Mouse (Mus musculus) left cerebral cortex, postnatal 14 days (tissue): ENCODE data around the gene Ptcra. TPM values are rescaled to one million over a fixed set of nuclear protein-coding genes. Genes with fewer than 3 reads are reported as not detected.
A peak's percentile ranks its signal among the peaks of the same experiment; 100 is the strongest.
"Not testable (repeated sequence)": the region's sequence is repeated elsewhere in the genome, so short reads cannot be mapped to it uniquely, and the experiment has no call there.

Source experiments
- DNase-seq, 2 experiments: peaks; one replicate each; pipeline ENCODE4 v3.0.0; 2021 to 2022; ENCODE audit warnings: low spot score in 2 of 2, mixed read lengths in 1 of 2
- intact Hi-C: fragments of 180-260 bp; cut with DNase I; formaldehyde crosslinking; loops from one replicate; pipeline ENCODE4 v1.15.1; 2025
- long read RNA-seq, 2 experiments: library from polyadenylated mRNA; stranded (forward); transcript quantifications; one replicate each; pipeline ENCODE4 v2.0.0; 2021
- total RNA-seq, 2 experiments: library from RNA; stranded (reverse); gene quantifications; 2 replicates each; pipeline ENCODE4 v1.2.3; 2021

Gene Ptcra
- total RNA-seq: not detected
- long read RNA-seq, experiment 1: 0 reads
- long read RNA-seq, experiment 2, partial matches to known transcripts: 0 of 1 reads
- long read RNA-seq, experiment 2, other reads (novel, unspliced or antisense): 1 of 1 reads

DNA sequence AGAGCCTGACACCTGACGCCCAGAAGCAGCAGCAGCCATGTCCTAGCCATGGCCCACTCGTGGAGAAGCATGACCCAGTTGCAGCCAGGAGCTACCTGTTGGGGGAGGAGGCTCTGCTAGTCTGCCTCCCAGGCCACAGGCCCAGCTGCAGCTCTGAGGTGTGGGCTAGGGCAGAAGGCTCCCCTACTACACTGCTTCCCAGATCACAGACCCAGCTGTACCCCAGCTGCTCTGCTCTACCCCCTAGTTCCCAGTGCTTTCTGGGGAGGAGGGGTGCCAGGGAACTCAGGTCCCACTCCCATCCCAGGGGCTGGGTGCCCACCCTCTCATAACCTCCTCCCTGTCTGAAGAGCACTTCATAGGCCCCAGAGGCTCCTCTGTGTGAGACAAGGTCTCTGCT, at the start of gene Ptcra:
Gene Ptcra (minus strand): TSS at position 169 of the 400 bp plus-strand sequence.
- intact Hi-C loops: no loop called here
- no peak for DNase-seq

DNA sequence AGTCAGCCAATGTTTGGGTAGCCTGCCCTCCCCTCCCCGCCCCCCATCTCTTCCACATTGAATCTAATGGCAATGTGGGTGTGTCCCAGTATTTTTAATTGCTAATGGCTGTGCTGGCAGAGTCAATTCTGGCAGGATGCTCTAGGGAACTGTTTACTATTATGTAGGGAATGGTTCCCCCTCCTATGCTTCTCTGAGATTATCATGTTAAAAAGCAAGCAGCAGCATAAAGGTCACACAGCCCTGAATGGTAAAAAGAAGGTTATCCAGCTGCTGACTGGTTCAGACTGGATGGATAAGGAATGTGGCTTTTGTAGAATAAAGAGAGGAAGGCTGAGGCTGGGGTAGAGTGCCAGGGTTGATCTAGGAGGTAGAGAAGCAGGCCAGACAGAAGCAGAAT, 48.9 kb upstream of the Ptcra start:
- intact Hi-C loops: no loop called here
- no peak for DNase-seq

DNA sequence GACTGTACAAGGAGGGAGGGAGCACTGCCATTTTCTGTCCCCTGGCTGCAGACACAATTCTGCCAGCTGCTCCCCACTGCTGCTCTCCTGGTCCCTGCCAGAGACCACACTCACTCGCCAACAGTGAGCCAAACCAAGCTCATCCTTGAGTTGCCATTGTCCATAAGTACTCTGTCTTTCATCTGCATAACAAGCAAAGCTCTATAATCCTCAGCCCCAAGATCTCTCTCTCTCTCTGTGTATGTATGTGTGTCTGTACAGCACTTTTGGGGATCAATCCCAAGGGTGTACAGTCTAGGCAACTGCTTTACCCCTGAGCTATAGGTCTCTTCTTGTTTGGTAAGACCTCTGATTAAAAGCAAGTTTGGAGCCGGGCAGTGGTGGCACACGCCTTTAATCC, 47.2 kb upstream of the Ptcra start:
- no peak for DNase-seq
- intact Hi-C loops: no loop called here

DNA sequence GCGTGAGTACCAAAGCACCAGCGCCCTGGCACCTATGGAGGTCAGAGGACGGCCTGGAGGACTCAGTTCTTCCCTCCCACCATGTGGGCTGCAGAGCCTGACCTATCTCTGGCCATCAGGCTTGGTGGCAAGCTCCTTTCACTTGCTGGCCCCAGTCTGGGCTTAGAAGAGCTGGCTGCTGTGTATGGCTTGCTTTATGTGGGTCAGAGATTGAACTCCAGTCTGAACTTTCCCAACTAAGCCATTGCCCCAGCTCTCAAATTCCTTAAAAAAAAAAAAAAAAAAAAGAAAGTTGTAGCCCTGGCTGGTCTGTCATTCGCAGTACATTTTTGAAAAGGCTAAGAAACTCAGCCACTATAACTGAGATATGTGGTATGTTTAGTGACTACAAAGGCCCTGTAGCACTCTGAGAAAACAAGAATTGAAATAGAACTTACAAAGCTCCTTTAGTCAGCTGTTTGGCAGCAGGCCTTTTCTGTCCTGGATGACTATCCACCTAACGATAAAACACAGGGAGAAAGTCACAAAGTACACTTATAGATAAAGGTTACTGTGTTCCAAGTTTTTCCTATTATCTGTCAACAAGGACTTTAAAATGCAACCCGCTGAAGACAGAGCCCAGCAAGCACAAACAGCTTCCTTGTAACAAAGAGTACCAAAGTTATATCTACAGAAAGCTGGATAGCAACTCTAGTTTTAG, 45.8 kb upstream of the Ptcra start:
- intact Hi-C loops: no loop called here
- DNase-seq: no peak

DNA sequence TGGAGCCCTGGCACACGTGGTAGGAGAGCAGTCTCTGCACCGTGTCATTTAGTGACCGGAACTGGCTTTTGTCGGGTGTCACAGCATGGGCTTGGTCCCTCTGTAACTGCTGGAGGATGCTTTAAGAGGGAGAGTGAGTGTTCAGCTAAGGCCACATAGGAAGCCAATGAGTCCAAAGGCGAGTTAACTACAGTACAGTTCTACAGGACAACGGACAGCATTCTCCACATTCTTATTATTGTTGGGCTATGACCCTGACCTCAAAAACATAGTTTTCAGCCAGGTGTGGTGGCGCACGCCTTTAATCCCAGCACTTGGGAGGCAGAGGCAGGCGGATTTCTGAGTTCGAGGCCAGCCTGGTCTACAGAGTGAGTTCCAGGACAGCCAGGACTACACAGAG, 44.9 kb upstream of the Ptcra start:
- intact Hi-C loops: no loop called here
- no peak for DNase-seq

DNA sequence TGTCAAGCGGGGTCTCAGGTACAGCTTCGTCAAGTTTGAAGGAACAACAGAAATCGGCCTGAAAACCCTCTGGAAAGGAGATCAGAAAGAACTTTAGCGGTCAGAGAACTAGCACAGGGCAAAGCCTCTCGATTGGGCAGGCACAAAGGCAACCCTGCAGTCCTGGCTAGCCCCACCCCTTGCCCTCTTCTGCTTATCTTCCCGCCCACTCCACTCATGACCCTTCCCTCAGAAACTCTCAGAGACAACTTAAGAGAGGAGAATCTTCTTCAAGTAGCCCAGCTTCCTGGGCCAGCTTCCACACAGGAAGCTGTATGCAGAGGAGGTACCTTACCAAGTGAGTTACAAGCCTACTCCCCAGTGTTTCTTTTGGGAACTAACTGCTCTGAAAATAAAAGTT, 38.2 kb upstream of the Ptcra start:
- no peak for DNase-seq
- intact Hi-C loops: no loop called here

DNA sequence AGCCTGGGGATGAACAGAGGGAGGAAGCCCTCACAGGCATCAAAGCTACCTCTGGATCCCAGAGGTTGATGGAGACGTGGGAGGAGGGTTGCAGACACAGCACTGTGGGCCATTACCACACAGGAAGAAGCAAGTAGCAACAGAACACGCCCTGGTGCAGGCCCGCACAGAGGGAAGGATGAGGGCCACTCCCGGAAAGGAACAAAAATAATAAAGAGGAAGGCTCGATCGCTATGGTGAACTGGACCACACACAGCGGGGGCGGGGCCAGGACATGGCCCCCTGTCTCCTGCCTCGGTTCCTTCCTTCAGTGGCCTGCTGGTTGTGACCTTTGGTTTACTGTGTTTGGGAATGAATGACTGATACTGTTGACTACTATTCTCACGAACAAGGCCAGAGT, 36.2 kb upstream of the Ptcra start:
- intact Hi-C loops: no loop called here
- no peak for DNase-seq

DNA sequence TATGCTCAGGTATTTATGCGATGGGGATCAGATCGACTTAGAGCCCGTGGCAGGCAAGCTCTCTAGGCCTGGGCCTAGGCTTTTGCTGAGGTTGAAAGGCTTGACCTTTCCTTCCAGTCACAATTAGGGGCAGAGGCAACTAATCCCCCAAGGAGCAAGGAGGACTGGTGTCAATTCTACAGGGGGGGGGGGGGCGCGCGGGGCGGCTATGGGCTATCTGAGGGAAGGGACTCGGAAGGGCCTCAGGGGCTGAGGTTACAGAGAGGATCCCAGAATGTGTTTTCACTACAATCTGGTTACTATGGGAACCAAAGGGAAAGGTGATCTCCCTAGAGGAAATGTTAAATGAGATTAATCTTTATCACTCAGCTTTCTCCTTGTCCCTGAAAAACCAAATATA, 33.9 kb upstream of the Ptcra start:
- intact Hi-C loops: no loop called here
- DNase-seq: no peak

DNA sequence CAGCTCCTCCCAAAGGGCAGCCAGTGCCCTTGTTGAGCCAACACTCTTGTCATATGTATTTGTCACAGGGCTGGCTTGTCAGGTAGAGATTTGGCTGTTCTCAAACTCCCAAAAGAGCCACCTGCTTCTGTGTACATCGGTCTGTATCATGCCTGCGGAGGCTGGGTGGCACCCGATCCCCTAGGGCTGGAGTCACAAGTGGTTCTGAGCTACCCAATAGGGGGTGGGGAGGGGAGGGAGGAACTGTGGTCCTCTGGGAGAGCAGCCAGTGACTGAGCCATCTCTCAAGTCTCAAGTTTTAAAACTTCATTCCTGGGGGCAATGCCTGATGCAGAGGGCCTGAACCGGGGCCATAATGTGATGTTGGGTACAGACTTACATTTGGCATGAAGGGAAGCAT, 33.2 kb upstream of the Ptcra start:
- intact Hi-C loops: no loop called here
- no peak for DNase-seq

DNA sequence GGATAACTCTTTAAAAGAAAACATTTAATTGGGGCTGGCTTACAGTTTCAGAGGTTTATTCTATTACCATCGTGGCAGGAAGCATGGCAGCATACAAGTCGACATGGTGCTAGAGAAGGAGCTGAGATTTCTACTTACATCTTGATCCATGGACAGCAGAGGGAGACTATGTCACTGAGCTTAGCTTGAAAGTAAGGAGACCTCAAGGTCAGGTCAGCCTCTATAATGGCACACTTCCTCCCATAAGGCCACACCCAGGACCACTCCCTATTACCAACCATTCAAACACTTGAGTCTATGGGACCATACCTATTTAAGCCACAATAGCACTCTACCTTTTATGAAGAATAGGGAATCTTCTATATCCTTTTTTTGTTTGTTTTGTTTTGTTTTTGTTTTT, 29.5 kb upstream of the Ptcra start:
- no peak for DNase-seq

DNA sequence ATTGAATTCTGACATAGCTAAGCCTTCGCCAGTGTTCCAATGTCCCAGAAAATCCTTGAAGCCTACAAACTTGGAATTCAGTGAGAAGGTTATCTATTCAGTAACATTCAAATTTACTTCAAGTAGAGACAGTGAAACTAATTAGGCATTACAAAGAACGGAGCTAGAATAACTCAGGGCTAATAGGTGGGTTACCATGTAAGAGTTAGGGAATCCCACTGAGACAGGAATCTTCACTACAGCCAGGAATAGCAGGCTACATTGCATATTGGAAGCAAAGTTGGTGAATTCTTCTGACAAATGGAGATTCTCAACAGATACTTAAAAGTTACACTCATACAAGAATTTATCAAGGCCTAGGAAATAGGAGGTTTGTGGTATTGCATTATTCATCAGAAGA, 24.5 kb upstream of the Ptcra start:
- intact Hi-C loops, DNase-seq: not testable (repeated sequence)

More for the DNA sequence above, 29.5 kb upstream of the Ptcra start:
- intact Hi-C loops: no loop called here

DNA sequence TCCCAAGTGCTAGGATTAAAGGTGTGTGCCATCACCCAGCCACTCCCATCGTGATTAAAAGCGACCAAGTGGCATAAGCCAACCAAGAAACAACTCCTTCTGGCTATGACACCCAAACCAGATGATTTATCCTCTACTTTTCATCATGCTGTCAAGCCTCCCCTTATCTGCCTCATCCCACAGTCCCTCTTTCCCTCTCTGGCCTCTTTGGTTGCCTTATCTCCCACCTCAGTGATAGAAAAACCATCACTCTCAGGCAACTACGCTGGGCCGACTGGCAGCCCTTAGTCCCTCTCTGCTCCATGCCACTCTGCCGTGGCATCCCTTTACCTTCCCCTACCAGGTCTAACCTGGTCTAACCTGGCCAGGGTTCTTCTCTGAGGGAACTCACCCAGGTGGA, 23.4 kb upstream of the Ptcra start:
- no peak for DNase-seq
- intact Hi-C loops: no loop called here

DNA sequence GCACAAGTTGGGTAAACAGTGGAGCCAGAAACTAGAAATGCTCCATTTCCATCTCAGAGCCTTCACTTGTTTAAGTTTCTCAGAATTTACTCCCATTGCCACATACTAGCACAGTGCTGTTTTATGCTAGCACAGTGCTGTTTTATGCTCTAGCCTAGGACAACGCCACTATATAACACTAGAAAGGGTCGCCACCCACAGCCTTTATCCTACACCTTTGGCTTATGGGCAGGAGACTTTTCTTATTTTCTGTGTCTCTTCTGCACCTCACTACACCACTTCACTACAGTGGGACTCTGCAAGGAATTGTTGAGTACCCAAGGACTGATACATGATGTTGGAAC, 19.7 kb upstream of the Ptcra start:
- DNase-seq: no peak
- intact Hi-C loops: loop anchor here (2.0 kb wide), 1 partner anchor 106 kb away; no protein-coding TSS in a partner anchor

DNA sequence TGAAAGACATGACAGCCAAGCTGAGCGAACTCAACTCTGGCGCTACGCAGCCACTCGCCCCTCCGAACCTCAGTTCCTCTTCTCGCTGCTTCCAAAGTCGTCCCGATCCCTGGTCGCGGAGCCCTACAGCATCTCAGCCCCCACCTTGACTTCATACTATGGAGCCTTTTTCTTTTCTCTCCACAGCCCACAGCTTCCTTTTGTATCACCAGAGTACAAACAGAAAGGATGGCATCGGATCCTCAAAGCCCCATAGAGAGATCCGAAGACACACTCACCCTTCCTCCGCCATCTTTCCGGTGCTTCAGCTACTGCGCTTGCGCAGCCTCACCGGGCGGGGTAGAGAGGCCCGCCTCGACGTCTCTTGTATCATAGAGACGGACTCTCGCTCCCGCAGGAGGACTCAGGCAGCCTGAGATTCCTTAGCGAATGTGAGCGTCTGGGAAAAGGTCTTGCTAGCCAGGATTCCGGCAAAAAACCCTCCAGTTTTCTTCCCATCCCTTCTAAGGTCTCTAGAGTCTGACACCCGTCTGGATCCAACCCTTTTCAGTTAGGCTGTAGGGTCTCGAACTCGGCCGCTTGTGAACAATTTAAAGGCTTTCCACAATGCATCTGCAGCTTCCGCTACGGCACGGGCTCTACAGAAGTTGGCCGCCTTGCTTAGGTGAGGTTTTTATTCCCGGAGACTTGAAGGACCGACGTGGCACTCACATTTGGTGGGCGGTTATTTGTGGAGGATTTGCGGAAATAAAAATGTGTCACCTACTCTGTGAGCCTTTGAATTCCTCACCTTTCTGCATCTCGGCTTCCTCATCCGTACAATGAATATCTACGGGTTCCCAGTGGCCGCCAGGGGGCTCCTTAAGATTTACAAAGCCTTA, 19.1 kb upstream of the Ptcra start, which contains the start of gene Rpl7l1:
Gene Rpl7l1 (minus strand): TSS at position 332 of the 881 bp plus-strand sequence.
- intact Hi-C loops: loop anchor here (2.0 kb wide), 1 partner anchor 106 kb away; no protein-coding TSS in a partner anchor
- DNase-seq: peak; percentile 91

DNA sequence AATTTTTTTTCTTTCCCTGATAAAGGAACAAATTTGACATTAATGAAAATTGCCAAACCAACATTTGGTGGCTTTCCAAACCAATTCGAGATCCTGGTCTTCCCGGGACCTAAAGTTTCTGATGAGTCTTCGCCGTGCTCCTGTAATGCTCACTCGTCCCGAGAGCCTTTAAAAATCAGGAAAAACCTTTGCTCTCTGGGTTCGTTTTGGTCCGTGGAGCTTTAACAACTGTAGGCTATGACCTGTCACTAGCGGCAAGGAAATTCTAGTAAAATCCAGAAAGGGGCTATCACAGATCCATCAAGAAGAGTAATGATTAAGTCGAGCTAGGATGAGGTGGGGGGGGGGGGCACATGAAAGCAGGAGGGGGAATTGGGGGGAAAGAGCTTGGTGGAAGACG, 18.4 kb upstream of the Ptcra start:
- intact Hi-C loops: loop anchor here (2.0 kb wide), 1 partner anchor 107 kb away; no protein-coding TSS in a partner anchor
- DNase-seq: no peak

DNA sequence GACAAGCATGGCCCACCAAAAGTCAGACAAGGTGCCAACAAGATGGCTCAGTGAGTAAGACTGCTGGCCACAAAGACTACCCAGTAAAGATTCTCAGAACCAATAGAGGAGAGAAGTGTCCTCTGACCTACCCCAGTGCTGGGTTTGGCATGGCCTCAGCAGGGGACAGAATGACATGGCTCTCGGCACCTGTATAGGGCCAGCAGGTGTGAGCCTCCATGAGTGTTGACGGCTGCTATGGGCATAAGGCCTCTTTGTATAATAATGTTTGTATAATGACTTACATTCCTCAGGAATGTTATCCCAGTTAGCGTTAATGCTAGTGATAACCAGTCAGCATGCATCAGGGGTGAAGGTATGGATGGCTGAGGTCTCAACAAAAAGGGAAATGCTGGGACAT, 12.6 kb upstream of the Ptcra start:
- intact Hi-C loops: no loop called here
- no peak for DNase-seq

DNA sequence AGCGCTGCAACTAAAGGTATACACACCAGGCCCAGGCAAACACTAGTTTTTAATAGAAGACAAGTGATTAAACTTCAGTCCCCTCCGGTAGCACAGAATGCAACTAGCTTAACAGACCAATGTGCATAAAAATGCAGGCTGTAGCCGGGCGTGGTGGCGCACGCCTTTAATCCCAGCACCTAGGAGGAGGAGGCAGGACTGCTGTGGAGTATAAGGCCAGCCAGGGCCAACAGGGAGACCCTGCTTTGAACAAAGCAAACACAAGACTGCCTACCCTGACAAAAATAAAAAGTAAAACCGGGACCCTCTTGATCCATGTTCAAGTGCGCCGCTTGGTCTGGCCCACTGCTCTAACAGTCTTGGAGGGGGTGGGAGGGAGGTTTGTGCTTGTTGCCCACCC, 11.6 kb upstream of the Ptcra start:
- no peak for DNase-seq
- intact Hi-C loops: no loop called here

DNA sequence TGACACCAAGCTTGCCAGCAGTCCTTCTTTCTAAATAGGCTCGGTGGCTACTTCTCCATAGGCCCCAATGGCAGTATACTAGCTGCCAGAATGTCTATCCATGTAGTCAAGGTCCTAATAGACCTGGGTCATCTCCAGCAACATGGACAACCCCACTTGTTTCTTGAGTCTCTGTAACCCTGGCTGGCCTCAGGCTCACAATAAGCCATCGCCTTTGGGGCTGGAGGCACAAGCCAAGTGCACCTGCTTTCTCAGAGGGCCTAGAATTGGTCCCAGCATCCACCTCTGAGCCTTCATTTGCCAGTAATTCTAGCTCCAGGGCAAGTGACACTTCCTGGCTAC, 10.6 kb upstream of the Ptcra start:
- intact Hi-C loops: no loop called here
- no peak for DNase-seq

DNA sequence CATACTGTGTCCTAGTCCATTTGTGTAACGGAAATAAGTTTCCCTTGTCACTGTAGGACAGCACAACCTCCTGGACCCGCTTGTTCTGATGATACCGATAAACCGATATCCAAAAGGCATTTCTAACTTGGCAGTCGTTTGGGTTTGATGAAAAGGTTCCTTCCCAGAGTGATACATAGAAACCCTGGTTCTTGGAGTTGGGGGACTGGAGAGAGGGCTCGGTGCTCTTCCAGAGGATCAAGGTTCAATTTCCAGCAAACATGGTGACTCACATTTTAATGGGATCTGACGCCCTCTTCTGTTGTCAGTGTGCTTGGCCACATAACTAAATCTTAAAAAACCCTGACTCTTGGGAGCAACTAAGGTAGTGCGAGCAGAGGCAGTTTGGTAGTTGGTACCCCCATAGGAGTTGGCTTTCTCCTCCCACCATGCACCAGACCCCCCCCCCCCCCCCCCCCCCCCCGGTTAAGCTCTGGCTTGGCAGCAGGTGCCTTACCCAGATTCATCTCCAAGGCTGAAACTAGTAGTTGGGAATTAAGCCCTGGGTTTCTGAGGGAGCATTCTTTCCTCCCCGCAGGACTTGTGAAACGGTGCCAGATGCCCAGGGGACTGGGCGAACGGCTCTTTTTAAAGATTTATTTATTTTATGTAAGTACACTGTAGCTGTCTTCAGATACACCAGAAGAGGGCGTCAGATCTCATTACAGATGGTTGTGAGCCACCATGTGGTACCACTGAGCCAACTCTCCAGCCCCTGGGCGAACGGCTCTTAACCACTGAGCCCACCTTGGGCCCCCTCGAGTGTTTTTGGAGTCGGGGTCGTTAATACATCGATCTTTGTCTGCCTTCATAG, 10.0 kb upstream of the Ptcra start:
- no peak for DNase-seq
- intact Hi-C loops: loop anchor here (2.0 kb wide), 1 partner anchor 61 kb away; no protein-coding TSS in a partner anchor
